Mouse (Mus musculus): Measurements from ENCODE around the gene Pcbp1.
"Not testable (repeated sequence)": the region's sequence is repeated elsewhere in the genome, so short reads cannot be mapped to it uniquely, and the experiment has no call there.

GRCm38 (mm10) chr6:86490413-86490812, 35.7 kb downstream of the Pcbp1 start:
- TF ChIP-seq POLR2A (IDR thresholded peaks at IDR 0.05; ENCODE audit: low read depth, low read length); CTCF (conservative IDR thresholded peaks at IDR 0.05; ENCODE audit: insufficient read depth, insufficient read length, low read depth, low read length): not testable (repeated sequence)
